Mouse (Mus musculus) heart, postnatal 4 days (tissue): ENCODE data around the gene Nlrp5. TPM values are rescaled to one million over a fixed set of nuclear protein-coding genes. Genes with fewer than 3 reads are reported as not detected.
"Not testable (repeated sequence)": the region's sequence is repeated elsewhere in the genome, so short reads cannot be mapped to it uniquely, and the experiment has no call there.

Experiments used
- DNase-seq: peaks from one replicate; pipeline ENCODE4 v3.0.0; 2021
- microRNA-seq, 2 experiments: library from miRNA; unstranded; fragments of <30 nt; microRNA quantifications; one replicate each; pipeline ENCODE4 v1.2.0; 2021 to 2022
- total RNA-seq, 2 experiments: library from RNA; stranded (reverse); gene quantifications; 2 replicates each; pipeline ENCODE4 v1.2.3; 2021

Nlrp5 gene
- under 1 TPM in 1 of 2 experiments, not detected in 1; 0.07 TPM for total RNA-seq

DNA sequence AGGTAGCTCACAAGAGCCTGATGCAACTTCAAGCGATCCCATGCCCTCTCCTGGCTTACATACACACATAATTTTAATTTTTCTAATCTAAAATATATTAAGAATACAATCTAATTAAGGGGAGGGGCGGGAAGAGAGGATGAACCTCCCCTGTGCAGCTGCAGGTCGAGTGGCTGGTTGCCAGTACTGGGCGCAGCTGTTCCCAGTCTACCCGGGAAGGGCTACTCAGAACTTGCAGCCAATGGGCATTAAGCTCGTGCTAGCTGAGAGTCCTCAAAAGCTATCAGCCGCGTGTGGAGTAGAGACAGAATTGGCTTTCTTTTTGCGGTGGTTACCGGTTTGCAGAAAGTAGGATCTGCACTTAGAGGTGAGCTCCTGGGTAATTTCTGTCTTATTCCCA lies at the start of gene Nlrp5:
Gene Nlrp5 (plus strand): TSS at position 301 of the 400 bp plus-strand sequence.
- no peak for DNase-seq

DNA sequence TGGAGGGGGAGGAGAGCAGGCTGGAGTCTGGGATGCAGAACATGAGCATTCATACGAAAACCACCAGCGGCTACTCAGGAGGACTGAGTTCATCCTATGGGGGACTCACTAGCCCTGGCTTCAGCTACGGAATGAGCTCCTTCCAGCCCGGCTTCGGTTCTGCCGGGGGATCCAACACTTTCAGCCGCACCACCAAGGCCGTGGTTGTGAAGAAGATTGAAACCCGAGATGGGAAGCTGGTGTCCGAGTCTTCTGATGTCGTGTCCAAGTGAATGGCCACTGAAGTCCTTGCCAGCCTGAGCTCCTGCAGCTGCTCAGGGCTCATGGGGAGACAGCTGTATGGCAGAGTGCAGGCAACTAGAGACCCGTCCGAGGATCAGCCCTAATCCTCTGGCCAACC lies 27.4 kb upstream of the Nlrp5 start:
- not testable (repeated sequence) for DNase-seq

DNA sequence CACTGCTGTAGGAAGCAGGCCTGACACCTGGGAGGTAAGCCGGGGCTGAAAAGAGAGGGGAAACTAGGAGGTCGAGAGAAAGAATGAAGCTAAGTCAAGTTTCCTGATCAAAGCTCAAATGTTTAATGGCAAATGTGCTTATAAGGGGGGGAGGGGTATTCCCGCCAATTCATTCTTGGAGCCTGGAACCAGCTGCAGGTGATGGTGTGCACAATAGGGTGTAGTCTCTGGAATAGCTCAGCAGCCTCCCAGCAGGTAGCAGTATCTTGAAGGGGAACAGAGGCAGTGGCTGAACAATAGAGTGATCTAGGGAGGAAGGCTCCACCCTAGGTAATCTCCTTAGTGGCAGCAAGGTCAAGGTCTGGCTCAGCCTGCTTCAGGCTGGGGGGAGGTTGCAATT lies 84.5 kb downstream of the Nlrp5 start:
- DNase-seq: not testable (repeated sequence)

DNA sequence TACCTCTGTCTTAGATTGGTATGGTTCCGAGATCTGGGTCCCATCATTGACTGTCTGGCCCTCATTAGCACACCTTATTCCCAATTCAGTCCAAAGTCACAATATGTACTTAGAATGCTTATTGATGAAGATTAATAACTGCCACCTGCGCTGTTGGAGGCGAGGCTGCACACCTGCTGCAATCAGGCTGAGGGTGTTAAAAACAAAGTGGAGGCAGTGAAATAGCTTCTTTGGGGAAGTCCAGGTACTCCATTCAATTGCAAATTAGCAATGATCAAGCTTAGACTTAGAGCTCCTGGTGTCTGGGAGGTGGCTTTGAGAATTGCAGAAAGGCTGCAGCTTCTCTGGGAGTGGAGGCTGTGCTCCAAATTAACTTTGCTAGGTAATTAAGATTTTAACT lies 85.1 kb downstream of the Nlrp5 start:
- not testable (repeated sequence) for DNase-seq

DNA sequence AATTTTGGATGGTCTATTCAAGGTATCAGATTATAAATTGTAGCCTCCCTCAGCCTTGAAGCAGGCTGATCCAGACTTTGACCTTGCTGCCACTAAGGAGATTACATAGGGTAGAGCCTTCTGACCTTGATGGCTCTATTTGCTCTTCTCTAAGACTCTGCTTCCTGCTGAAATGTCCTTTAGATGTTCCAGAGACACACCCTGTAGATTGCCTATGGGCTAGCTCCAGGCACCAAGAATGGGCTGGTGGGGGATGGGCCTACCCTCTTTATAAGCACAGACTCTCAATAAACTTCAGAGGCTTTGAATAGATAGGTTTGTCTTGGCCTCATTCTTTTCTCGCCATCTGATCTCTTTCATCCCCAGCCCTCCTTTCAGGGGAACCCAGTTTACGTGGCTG lies 87.2 kb downstream of the Nlrp5 start:
- DNase-seq: not testable (repeated sequence)

Small RNA genes lying within 50 kb of the gene (microRNA-seq; reads per million reads assigned to microRNA genes)
- gene Gm25196: 0 reads per million in 2 experiments

Other genes starting within 250 kb of the Nlrp5 start
- not detected for gene Gm10662, start 241.4 kb upstream of the Nlrp5 start, total RNA-seq
- not detected for gene Vmn1r165, start 168.6 kb upstream of the Nlrp5 start, total RNA-seq
- gene Vmn1r166, start 134.2 kb upstream of the Nlrp5 start, total RNA-seq: not detected
- not detected for gene Gm6902, start 107.0 kb upstream of the Nlrp5 start, total RNA-seq
- gene Nlrp4e, start 84.7 kb upstream of the Nlrp5 start, total RNA-seq: not detected
- not detected for gene Vmn1r167, start 121.3 kb downstream of the Nlrp5 start, total RNA-seq
- not detected for gene Vmn1r168, start 153.8 kb downstream of the Nlrp5 start, total RNA-seq
- gene Vmn1r169, start 189.6 kb downstream of the Nlrp5 start, total RNA-seq: not detected
- gene Vmn1r170, start 220.3 kb downstream of the Nlrp5 start, total RNA-seq: not detected
- gene Vmn1r171, start 244.8 kb downstream of the Nlrp5 start, total RNA-seq: not detected